Mouse (Mus musculus) embryonic facial prominence, embryonic 15.5 days (tissue): ENCODE results near the gene Tmem200c. TPM values are rescaled to one million over a fixed set of nuclear protein-coding genes. Genes with fewer than 3 reads are reported as not detected.
A peak's percentile ranks its signal among the peaks of the same experiment; 100 is the strongest.

Experiments used
- ATAC-seq: fragments of 200-750 bp; cut with Nextera tagmentation; 2 replicates; pipeline ENCODE4 v1.8.0; 2017; ENCODE audit warnings: low read depth, moderate TSS enrichment; ENCODE audit not compliant: insufficient number of reproducible peaks, low FRiP score, low TSS enrichment
- H3K27ac ChIP-seq: fragments of 300-500 bp; sonication (generic); replicated peaks from 2 replicates; pipeline ENCODE4 v1.5.1; 2015; ENCODE audit warnings: mild to moderate bottlenecking, inconsistent platforms
- H3K27me3 ChIP-seq: fragments of 300-500 bp; sonication (generic); 2 replicates; pipeline ENCODE4 v1.6.1; 2015; ENCODE audit warnings: inconsistent platforms
- H3K36me3 ChIP-seq: fragments of 300-500 bp; sonication (generic); 2 replicates; pipeline ENCODE4 v1.6.1; 2015; ENCODE audit warnings: mild to moderate bottlenecking, inconsistent platforms
- H3K4me1 ChIP-seq: fragments of 300-500 bp; sonication (generic); 2 replicates; pipeline ENCODE4 v1.6.1; 2015; ENCODE audit warnings: inconsistent platforms
- H3K4me2 ChIP-seq: fragments of 300-500 bp; sonication (generic); replicated peaks from 2 replicates; pipeline ENCODE4 v1.6.1; 2015; ENCODE audit warnings: mild to moderate bottlenecking, inconsistent platforms
- H3K4me3 ChIP-seq: fragments of 300-500 bp; sonication (generic); replicated peaks from 2 replicates; pipeline ENCODE4 v1.5.1; 2015; ENCODE audit warnings: mild to moderate bottlenecking, inconsistent platforms
- H3K9ac ChIP-seq: fragments of 300-500 bp; sonication (generic); 2 replicates; pipeline ENCODE4 v1.6.1; 2015; ENCODE audit warnings: inconsistent platforms
- H3K9me3 ChIP-seq: fragments of 300-500 bp; sonication (generic); replicated peaks from 2 replicates; pipeline ENCODE4 v1.6.1; 2016; ENCODE audit warnings: inconsistent platforms
- WGBS: fragments of 180-500 bp; shearing (Covaris S2); methylation state at CpG from one replicate; pipeline ENCODE4 v1.1.7; 2015; 5-methylcytosine and 5-hydroxymethylcytosine counted together
- polyA plus RNA-seq: library from polyadenylated mRNA; unstranded; fragments of >200 nt; fragmentation: Nextera tagmentation; extraction: Ambion mirVana; gene quantifications from 2 replicates; pipeline ENCODE4 v1.2.1, GENCODE M21; 2015

Gene Tmem200c
- polyA plus RNA-seq = 1.4 and 2.1 TPM in 2 replicates

DNA sequence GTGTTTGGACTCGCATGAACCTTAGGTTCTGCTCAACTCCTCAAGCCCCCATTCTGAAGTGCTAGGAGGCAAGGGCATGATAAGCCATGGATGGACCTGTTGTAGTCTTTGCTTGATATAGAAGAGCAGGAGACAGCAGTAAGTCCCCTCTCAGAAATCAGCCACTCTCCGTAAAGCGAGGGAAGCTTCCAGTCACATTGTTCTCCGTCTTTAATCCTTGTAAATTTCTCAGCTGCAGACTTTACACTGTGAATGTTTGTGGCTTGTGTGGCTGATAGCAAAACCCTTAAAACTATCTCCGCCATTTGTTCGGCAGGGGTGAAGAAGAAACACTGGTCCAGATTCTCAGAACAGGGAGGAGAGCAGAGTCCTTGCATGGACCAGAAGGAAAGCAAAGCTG, at the start of gene Tmem200c:
Tmem200c (plus strand) TSS at position 301 of the 400 bp plus-strand sequence.
- H3K4me1 ChIP-seq = no peaks in the 10 kb centered on the region
- H3K27me3 ChIP-seq = 0 out of 2 replicates have a peak, but pooled peaks cover 3% of the 10 kb centered on the region
- H3K4me2 ChIP-seq = no peak within 1 kb of the TSS
- no peaks in the 10 kb centered on the region for H3K9me3 ChIP-seq
- WGBS = 74% methylated on average over 6 of the region's 6 CpGs
- no peak within 1 kb of the TSS for H3K9ac ChIP-seq
- H3K4me3 ChIP-seq = no peak within 1 kb of the TSS
- H3K36me3 ChIP-seq = no peaks in the 10 kb centered on the region
- H3K27ac ChIP-seq = no peak within 1 kb of the TSS
- ATAC-seq = no peak

DNA sequence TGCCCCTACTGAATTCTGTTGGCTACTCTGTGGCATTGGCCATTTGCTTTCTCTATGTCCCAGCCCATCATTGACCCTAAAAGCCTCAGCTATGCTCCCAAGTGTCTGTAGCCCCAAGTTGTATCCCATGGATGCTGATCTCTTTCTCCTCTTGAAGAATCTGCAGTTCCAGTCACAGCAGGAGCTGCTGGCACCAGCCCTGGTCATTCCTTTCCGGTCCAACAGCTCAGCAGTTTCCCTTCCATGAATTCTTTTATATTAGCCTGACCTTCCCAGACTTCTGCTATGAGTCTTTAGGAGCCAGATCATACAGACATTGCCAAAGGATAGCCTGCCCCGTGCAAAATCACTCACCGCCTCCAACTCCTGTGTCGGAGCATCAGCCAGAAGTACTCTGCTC, 32.7 kb upstream of the Tmem200c start:
- no peak overlapping the region for H3K4me3 ChIP-seq
- H3K36me3 ChIP-seq = no peaks in the 10 kb centered on the region
- no peak overlapping the region for H3K4me2 ChIP-seq
- no peak overlapping the region for H3K27ac ChIP-seq
- H3K27me3 ChIP-seq = no peaks in the 10 kb centered on the region
- ATAC-seq = no peak
- H3K9ac ChIP-seq = no peak overlapping the region
- no peaks in the 10 kb centered on the region for H3K4me1 ChIP-seq
- H3K9me3 ChIP-seq = no peaks in the 10 kb centered on the region
- 81% methylated on average over 4 of the region's 4 CpGs for WGBS

DNA sequence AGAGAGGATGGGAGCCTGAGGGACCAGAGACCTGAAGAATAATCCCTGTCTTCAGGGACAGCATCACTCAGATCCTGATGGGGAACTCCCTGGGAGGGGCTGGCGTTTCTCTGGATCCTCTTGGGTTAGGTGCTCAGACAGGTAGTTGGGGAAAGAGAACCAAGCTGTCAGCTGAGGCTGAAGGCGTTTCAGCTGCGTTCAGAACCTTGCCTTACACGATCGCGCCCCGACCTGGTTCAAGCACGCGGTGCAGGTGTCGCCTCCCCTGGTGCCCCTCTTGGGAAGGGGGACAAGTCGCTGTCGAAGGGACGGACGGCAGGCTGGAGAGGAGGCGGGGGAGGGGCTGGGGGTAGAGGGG, 10.2 kb downstream of the Tmem200c start:
- peak overlapping the region; percentile 57 for H3K4me3 ChIP-seq
- peak; percentile 60 for ATAC-seq
- H3K36me3 ChIP-seq = no peaks in the 10 kb centered on the region
- H3K4me2 ChIP-seq = peak overlapping the region; percentile 91
- H3K9me3 ChIP-seq = no peaks in the 10 kb centered on the region
- peaks cover 48% of the 10 kb centered on the region for H3K27me3 ChIP-seq
- H3K27ac ChIP-seq = no peak overlapping the region
- peaks cover 35% of the 10 kb centered on the region for H3K4me1 ChIP-seq
- no peak overlapping the region; the same call in 1 of the 2 replicates for H3K9ac ChIP-seq
- WGBS = 0% methylated on average over 13 of the region's 15 CpGs

DNA sequence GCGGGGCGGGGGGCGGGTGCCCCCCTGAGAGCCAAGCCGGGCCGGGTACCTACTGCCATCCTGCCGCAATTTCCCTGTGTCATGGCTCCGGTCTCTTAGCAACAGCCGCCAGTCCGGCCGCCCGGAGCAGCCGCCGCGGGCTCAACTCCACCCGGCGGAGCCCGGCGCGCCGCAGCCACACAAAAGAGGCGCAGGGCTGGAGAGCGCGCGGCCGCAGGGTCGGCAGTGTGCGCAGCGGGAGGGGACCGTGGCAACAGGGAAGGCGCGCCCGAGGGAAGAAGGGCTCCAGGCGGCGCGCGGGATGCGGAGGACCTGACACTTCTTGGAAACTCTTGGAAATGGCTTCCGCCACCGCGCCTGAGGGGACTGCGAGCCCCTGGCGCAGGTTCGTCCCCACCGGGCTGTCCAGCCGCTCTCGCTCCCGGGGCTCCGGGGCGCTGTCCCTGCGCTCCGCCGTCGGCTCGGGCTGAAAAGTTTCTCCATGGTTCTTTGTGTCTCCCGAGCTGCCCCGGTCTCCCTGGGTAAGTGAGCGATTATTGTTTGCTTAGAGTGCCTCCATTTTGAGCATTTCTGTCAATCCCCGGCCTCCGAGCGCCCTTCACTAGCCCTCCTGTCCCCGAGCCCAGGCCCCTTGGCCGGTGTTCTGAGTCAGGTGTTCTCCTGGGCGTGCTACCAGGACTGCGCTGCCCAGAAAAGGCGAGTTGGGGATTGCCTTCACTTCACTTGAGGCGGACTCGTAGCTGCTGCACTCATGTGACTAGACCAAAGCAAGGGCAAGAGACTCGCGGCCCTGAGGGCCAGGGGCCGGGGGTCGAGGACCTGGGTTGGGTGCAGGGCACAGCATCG, 10.8 kb downstream of the Tmem200c start:
- H3K4me3 ChIP-seq = peak overlapping the region; percentile 57
- no peak overlapping the region; the same call in none of the 2 replicates for H3K9ac ChIP-seq
- peaks cover 53% of the 10 kb centered on the region for H3K27me3 ChIP-seq
- WGBS = under 1% methylated on average over 68 of the region's 72 CpGs
- no peaks in the 10 kb centered on the region for H3K36me3 ChIP-seq
- no peak overlapping the region for H3K27ac ChIP-seq
- ATAC-seq = peak; percentile 61
- H3K9me3 ChIP-seq = no peaks in the 10 kb centered on the region
- peaks cover 40% of the 10 kb centered on the region for H3K4me1 ChIP-seq
- H3K4me2 ChIP-seq = peak overlapping the region; percentile 91

DNA sequence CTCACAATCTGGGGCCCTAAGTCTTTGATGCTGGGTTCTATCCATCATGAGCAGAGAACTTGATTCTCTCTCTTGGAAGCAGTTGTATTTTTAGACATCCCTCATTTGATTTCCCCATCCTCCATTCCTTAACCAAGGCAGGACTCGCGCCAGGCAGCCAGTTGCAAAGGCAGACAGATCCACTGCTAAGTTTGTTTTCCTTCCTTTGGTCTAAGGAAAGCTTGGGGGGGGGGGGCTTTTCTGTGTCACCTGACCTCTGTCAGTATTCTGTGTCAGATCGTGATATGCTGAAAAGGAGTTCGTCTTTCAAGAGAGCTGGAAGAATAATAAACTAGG, 11.4 kb downstream of the Tmem200c start:
- ATAC-seq = no peak
- H3K4me3 ChIP-seq = peak overlapping the region; percentile 57
- peaks cover 53% of the 10 kb centered on the region for H3K27me3 ChIP-seq
- H3K27ac ChIP-seq = no peak overlapping the region
- no peaks in the 10 kb centered on the region for H3K9me3 ChIP-seq
- peaks cover 40% of the 10 kb centered on the region for H3K4me1 ChIP-seq
- H3K9ac ChIP-seq = no peak overlapping the region
- WGBS = 8% methylated on average over 4 of the region's 4 CpGs
- H3K4me2 ChIP-seq = peak overlapping the region; percentile 91
- no peaks in the 10 kb centered on the region for H3K36me3 ChIP-seq

DNA sequence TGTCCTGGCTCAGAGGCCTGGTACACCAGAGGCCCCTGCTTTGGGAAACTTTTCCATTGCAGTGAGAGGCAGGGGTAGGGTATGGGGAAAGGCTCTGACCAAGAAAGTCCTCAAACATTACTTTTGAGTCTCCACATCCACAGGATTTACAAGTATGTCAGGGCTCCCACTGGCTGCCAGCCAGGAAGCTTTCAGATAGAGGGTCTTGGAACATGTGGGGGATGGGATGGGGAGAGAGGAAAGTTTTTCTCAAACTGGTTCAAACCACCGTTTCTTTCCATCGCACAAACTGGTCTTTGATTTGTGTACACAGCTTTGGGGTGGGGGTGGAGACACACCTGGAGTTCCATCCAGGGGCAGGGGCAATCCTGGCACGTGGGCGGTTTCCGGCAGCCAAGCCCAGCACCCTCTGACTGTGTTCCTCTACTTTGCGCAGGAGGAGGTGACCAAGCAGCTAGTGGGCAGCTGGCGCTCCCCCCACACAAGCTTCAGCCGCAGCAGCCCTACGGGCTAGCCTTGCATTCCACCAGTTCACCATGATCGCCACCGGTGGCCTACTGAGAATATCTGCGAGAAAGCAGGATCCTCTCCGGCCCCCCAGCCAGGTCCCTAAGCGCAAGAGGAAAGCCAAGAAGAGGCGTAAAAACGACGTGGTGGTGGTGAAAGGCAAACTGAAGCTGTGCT, 13.6 kb downstream of the Tmem200c start:
- no peak overlapping the region for H3K27ac ChIP-seq
- H3K36me3 ChIP-seq = no peaks in the 10 kb centered on the region
- H3K27me3 ChIP-seq = peaks cover 53% of the 10 kb centered on the region
- no peaks in the 10 kb centered on the region for H3K9me3 ChIP-seq
- H3K4me1 ChIP-seq = peaks cover 40% of the 10 kb centered on the region
- H3K4me2 ChIP-seq = peak overlapping the region; percentile 99
- no peak for ATAC-seq
- H3K4me3 ChIP-seq = peak overlapping the region; percentile 55; the same call in 1 of the 2 replicates
- WGBS = 19% methylated on average over 17 of the region's 17 CpGs
- no peak overlapping the region for H3K9ac ChIP-seq

DNA sequence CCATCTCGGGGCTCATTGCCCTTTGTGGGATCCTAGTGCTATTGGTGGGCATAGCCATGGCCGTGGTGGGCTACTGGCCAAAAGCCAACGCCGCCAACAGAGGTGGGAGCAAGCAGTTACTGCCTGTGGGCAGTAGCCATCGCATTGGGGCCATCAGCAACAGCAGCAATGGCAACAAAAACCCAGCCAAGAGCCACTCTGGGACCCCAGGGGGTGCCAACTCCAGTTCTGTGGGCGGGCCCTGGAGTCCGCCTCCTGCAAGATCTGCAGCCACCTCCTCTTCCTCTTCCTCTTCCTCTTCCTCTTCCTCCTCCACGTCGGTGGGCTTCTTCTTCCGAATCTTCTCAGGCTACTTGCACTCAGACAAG, 14.1 kb downstream of the Tmem200c start:
- no peak for ATAC-seq
- Histone ChIP-seq H3K9me3 (no peaks in the 10 kb centered on the region), H3K4me2 (peak overlapping the region; percentile 99), H3K9ac (no peak overlapping the region), H3K4me1 (peaks cover 40% of the 10 kb centered on the region), H3K4me3 (peak overlapping the region; percentile 55), H3K27me3 (peaks cover 50% of the 10 kb centered on the region), H3K27ac (no peak overlapping the region), H3K36me3 (no peaks in the 10 kb centered on the region)
- WGBS = 17% methylated on average over 10 of the region's 10 CpGs

DNA sequence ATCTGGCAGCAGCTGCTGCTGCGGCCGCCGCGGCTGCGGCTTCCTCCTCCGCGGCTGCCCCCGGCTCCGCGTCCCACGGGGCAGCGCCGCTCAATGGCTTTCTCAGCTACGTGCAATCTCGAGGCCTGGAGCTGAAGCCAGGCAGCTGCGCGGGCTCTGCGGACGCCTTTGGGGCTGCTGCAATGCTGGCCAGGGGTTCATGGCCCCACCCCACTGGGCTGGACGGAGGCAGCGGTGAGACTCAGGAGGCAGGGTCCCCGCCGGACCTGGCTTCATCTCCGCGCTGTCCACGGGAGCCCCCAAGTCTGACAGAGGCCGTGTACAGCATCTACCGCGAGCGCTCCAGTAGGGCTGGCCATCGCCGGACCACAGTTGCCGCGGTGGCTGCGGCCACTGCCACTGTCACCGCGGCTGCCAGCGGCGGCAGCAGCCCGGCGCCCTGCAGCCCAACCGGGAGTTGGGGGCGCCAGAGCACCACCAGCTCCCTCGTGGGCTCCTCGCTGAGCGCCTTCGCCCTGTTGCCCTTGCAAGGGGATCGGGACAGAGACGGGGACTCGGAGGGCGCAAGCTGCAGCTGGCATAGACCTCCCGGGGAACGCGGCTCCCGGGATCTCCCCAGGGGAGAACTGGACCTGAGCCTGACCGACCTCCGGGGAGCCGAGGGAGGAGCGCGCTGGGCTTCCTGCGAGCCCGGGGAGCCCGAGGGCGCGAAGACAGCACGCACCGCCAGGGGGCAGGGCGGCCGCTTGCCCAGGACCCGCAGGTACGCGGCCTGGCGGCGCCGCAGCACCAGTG, 14.9 kb downstream of the Tmem200c start:
- Histone ChIP-seq H3K27me3 (peaks cover 45% of the 10 kb centered on the region), H3K36me3 (no peaks in the 10 kb centered on the region), H3K27ac (no peak overlapping the region), H3K4me2 (peak overlapping the region; percentile 99), H3K4me3 (peak overlapping the region; percentile 55), H3K4me1 (peaks cover 40% of the 10 kb centered on the region), H3K9ac (peak overlapping the region; percentile 29), H3K9me3 (no peaks in the 10 kb centered on the region)
- WGBS = under 1% methylated on average over 74 of the region's 75 CpGs
- ATAC-seq = peak; percentile 49

DNA sequence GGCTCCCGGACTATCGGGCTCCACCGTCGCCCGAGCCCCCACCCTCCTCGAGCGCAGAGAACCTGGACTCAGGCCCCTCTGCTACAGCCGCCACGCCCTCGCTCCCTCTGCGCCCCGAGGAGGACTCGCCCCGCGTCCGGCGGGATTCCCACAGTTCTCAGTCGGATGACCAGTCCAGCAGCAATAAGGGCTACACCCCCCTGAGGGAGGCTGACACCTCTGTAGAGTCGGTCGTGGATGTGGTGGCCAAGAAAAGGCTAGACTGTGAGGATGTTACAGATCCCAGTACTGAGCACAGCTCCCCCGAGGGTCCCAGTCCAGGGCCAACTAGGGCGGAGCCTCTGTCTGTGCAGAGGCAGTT, 15.4 kb downstream of the Tmem200c start:
- H3K9me3 ChIP-seq = no peaks in the 10 kb centered on the region
- peak overlapping the region; percentile 99 for H3K4me2 ChIP-seq
- 5% methylated on average over 22 of the region's 22 CpGs for WGBS
- H3K4me1 ChIP-seq = peaks cover 35% of the 10 kb centered on the region
- no peak overlapping the region for H3K27ac ChIP-seq
- no peaks in the 10 kb centered on the region for H3K36me3 ChIP-seq
- H3K4me3 ChIP-seq = peak overlapping the region; percentile 55
- peaks cover 40% of the 10 kb centered on the region for H3K27me3 ChIP-seq
- peak overlapping the region; percentile 29 for H3K9ac ChIP-seq
- ATAC-seq = 0 out of 2 replicates have a peak, but pooled peaks have one; percentile 25

DNA sequence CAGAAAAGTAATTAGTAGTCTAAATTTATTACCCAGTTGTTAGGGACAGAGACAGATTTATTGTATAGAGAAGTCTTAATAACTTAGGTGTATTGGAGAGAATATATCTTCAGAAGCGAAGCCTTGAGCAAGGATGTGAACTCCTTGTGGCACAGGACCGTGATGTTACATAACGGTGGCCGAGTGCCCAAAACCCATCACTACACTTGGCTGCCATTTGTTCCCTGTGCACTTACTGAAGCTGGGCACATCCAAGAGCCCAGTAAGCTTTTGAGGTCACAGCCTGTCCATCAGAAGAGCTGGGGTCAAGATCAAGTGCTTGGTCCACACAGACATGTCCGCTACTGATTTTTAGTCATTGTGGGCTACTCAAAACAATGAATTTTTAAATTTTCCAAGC, 19.5 kb downstream of the Tmem200c start:
- Histone ChIP-seq H3K9ac (no peak overlapping the region), H3K4me3 (no peak overlapping the region)

DNA sequence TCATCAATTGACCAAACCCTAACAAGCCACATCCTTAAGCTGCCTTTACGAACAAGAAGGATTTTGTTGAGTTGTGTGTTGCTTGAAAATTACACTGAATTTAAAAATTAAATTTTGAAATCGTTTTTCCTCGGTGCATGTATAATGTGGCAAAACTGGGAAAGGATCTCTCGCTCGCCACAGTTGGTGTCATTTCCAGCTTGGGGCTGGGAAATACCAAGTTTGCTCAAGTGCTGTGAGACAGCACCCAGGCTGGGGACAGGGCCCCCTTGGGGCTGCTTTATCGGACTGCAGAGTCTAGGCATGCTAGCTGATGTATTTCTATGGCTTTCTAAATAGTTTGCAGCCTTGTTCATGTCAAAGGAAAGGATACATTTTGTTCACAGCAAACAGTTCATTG, 22.3 kb downstream of the Tmem200c start:
- Histone ChIP-seq H3K4me3 (no peak overlapping the region), H3K9ac (no peak overlapping the region), H3K4me1 (no peaks in the 10 kb centered on the region), H3K9me3 (no peaks in the 10 kb centered on the region), H3K36me3 (no peaks in the 10 kb centered on the region), H3K4me2 (no peak overlapping the region), H3K27me3 (peaks cover 3% of the 10 kb centered on the region; the same call in 1 of the 2 replicates), H3K27ac (no peak overlapping the region)
- ATAC-seq = no peak
- 75% methylated on average over 6 of the region's 6 CpGs for WGBS

More for the DNA sequence above, 19.5 kb downstream of the Tmem200c start:
- no peak for ATAC-seq
- Histone ChIP-seq H3K4me1 (peaks cover 12% of the 10 kb centered on the region), H3K4me2 (no peak overlapping the region), H3K27ac (no peak overlapping the region), H3K27me3 (peaks cover 14% of the 10 kb centered on the region), H3K9me3 (no peaks in the 10 kb centered on the region), H3K36me3 (no peaks in the 10 kb centered on the region)
- 90% methylated on average over 5 of the region's 5 CpGs for WGBS
